Mouse (Mus musculus): ENCODE data around the gene Nlrp6.

Gene Nlrp6

GRCm38 (mm10) chr7:140912293-140912692, 8.4 kb upstream of the Nlrp6 start:
- no peak for DNase-seq (ENCODE audit: low spot score in 2 of 2)

DNA sequence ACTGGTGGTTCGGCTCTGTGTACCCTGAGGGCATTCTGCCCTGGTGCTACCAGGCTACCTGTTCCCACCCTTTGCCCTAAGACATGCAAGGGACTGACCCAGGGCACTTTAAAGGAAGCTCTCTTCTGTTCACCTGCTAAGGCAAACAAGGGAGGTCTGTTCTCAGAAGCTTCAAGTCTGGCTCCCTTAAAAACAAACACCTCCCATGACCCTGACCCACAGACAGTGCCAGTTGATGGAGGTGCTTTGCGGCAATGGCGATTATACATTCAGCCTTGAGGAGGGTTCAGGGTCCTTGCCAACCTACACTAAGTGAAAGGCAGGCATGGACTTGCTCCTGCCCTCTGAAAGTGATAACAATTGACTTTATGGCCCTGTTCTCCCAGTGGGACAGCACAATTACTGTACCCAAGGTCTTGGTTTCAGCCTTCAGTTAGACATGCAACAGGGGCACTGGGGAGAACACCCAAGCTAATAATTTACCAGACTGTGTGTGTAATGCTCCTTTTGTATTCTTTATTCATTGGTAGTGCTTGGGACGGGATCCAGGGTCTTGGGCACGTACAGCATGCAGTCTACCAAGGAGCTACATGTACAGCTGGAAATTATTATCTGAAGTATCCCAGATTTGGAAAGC, 7.7 kb upstream of the Nlrp6 start:
- DNase-seq (ENCODE audit: low spot score in 2 of 2) = no peak

GRCm38 (mm10) chr7:140914031-140914690, 6.5 kb upstream of the Nlrp6 start:
- DNase-seq (ENCODE audit: low spot score in 2 of 2) = no peak

DNA sequence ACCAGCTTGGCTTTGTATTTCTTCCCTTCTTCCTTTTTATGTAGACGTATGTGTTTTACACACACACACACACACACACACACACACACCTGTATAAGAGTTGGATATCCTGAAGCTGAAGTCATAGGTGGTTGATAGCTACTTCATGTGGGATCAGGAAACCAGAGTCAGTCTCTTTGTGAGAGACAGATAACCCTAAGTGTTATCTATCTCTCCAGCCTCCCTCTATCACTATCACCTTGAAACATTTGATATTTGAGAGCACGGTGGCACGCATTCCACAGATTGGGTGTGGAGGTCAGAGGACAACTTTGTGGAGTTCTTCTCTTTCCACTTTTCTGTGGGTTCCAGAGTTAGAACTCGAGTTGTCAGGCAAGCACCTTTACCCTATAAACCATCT, 791 bp upstream of the Nlrp6 start:
- DNase-seq (ENCODE audit: low spot score in 2 of 2) = no peak

GRCm38 (mm10) chr7:140921225-140921975, 698 bp downstream of the Nlrp6 start:
- no peak for DNase-seq (ENCODE audit: low spot score in 2 of 2)

GRCm38 (mm10) chr7:140922398-140923069, 1.8 kb downstream of the Nlrp6 start:
- DNase-seq (ENCODE audit: low spot score in 2 of 2) = no peak

DNA sequence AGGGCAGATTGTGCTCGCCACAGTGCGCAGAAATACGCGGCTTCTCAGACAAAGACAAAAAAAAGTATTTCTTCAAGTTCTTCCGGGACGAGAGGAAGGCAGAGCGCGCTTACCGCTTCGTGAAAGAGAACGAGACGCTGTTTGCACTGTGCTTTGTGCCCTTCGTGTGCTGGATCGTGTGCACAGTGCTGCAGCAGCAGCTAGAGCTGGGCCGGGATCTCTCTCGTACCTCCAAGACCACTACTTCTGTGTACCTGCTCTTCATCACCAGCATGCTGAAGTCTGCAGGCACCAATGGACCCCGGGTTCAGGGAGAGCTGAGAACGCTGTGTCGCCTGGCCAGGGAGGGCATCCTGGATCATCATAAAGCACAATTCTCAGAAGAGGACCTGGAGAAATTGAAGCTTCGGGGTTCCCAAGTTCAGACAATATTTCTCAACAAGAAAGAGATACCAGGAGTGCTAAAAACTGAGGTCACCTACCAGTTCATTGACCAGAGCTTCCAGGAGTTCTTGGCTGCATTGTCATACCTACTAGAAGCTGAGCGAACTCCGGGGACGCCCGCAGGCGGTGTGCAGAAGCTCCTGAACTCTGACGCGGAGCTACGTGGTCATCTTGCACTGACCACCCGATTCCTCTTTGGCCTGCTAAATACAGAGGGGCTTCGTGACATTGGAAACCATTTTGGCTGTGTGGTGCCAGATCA, 2.5 kb downstream of the Nlrp6 start:
- DNase-seq (ENCODE audit: low spot score in 2 of 2) = no peak

DNA sequence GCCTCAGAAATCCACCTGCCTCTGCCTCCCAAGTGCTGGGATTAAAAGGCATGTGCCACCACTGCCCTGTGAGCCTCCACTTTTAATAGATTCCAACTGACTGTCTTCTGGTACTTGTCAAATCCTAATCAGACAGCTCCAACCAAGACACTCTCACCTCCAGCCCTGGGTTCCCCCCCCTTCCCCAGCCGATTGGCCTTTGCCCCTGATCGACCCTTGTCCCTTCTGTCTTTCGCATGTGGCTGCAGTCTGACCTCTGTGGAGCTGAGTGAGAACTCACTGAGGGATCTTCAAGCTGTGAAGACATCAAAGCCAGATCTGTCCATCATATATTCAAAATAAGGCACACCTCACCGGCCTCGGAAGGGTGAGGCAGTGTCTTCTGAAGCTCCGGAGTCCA, 6.5 kb downstream of the Nlrp6 start:
- no peak for DNase-seq (ENCODE audit: low spot score in 2 of 2)

DNA sequence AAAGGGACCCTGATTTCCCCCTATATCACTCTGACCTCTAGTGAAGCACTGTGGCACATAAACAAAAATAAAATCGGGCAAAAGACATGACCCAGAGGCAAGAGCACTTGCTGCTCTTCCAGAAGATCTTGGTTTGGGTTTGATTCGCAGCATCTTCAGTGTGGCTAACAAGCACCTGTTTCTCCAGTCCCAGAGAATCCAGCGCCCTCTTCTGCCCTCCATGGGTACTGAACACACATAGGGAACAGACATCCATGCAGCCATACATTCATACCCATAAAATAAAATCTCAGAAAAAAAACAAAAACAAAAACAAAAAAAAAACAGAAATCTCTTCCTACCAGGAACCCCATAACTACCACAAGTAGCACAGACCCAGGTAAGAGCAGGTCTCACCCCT, 17.7 kb downstream of the Nlrp6 start:
- no peak for DNase-seq (ENCODE audit: low spot score in 2 of 2)

DNA sequence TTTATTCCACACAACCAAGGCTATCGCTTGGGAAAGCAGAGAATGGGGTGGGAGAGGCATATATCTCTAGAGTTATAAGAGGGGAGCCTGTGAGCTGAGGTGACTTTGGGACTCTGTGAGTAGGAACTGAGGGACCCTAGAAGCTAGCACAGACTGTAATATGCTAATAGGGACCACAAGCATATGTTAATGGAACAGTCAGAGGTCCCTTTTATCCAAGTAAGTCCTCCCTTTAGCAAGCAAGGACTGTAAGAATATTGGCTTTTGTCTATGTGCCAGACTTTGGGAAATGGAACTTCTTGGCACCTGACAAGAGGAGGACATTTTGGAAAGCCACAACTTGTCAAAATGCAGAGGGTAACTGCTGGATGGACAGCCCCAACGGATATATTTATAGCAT, 18.2 kb downstream of the Nlrp6 start:
- no peak for DNase-seq (ENCODE audit: low spot score in 2 of 2)

- no peak for DNase-seq (ENCODE audit: low spot score in 2 of 2)
Measured at GRCm38 (mm10) chr7:140939669-140940171, 19.0 kb downstream of the Nlrp6 start.

GRCm38 (mm10) chr7:140941222-140942051, 20.7 kb downstream of the Nlrp6 start, which contains the start of gene Pgghg:
Gene Pgghg (plus strand): TSS chr7:140941391.
- peak; percentile 79 to 89 for DNase-seq (ENCODE audit: low spot score in 2 of 2)

- no peak for DNase-seq (ENCODE audit: low spot score in 2 of 2)
Measured at GRCm38 (mm10) chr7:140942341-140942740, 21.6 kb downstream of the Nlrp6 start.

GRCm38 (mm10) chr7:140942811-140943210, 22.1 kb downstream of the Nlrp6 start:
- DNase-seq (ENCODE audit: low spot score in 2 of 2) = no peak

DNA sequence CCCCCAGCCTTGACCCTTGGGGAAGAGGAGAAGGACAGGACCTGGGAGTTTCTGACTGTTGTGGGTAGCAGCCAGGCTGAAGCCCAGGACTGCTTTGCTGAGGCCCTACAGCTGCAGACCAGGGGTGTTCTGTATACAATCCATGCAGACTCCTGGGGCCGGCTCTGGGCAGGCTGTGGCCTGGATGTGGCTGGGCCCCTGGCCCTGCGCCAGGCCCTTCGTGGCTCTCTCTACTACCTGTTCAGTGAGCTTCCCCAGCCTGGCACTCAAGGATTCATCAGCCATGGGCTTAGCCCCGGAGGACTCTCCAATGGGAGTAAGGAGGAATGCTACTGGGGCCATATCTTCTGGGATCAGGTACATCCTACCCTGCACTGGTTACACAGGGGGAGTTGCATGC, 22.7 kb downstream of the Nlrp6 start:
- DNase-seq (ENCODE audit: low spot score in 2 of 2) = no peak

- no peak for DNase-seq (ENCODE audit: low spot score in 2 of 2)
Measured at GRCm38 (mm10) chr7:140944236-140944635, 23.5 kb downstream of the Nlrp6 start.

DNA sequence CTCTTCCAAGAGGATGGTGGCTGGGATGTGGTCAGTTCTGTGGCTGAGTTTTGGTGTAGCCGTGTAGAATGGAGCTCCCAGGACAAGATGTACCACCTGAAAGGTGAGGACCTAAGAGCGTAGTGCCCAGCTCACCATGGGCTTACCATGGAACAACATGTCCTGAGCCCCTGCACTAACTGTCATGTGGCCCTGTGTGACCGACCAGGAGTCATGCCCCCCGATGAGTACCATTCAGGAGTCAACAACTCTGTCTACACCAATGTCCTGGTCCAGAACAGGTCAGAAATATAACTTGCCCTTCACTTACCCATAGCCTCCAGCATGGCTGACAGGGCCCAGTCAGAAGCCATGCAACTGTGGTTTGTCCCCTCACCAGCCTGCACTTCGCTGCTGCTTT, 24.5 kb downstream of the Nlrp6 start:
- no peak for DNase-seq (ENCODE audit: low spot score in 2 of 2)

DNA sequence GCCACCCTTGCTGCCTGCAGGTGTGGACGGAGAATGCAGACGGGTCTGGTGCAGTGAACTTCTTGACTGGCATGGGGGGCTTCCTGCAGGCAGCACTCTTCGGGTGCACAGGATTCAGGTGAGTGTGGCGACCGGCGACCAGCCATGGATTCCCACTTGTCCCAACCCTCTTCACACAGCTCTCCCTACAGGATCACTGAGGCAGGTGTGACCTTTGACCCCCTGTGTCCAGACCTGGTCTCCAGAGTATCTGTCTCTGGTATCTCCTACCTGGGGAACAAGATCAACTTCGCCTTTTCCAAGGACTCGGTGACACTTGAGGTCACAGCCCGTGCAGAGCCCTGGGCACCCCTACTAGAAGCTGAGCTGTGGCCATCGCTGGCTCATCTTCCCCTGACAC, 25.6 kb downstream of the Nlrp6 start:
- no peak for DNase-seq (ENCODE audit: low spot score in 2 of 2)

DNA sequence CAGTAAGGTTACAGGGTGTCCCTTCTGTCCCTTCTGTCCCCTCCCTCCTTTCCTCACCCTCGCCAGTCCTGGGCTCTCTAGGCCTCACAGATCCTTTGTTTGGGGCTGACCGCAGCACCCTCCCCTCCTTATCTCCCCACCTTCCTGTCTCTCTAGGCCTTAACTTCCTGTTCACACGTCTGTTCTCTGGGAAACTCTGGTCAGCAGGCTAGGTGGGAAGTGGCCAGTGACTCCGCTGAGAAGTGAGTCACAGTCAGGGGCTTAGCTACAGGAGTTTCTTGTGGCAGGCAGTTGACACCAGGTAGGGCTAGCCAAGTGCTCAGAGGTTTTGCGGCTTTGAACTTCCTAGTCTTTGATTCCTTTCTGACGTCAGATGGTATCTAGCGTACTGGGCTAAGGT, 26.3 kb downstream of the Nlrp6 start:
- DNase-seq (ENCODE audit: low spot score in 2 of 2) = no peak

DNA sequence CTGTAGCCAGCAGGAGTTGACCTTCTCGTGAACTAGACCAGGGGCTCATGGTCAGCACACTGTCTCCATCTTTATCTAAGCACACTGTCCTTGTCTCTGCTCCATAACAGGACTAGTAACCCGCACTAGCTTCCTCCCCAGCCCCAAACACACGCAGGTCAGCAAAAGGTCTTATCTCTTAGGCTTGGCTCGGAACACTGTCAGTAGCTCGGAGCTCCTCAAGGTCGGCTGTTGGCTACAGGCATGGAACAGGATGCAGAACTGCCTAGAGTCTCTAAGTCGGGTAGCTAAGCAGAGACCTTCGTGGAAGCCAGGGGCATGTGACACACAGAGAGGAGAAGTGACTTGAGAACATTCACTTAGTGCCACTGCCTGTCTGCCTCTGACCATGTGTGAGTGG, 27.5 kb downstream of the Nlrp6 start:
- no peak for DNase-seq (ENCODE audit: low spot score in 2 of 2)

DNA sequence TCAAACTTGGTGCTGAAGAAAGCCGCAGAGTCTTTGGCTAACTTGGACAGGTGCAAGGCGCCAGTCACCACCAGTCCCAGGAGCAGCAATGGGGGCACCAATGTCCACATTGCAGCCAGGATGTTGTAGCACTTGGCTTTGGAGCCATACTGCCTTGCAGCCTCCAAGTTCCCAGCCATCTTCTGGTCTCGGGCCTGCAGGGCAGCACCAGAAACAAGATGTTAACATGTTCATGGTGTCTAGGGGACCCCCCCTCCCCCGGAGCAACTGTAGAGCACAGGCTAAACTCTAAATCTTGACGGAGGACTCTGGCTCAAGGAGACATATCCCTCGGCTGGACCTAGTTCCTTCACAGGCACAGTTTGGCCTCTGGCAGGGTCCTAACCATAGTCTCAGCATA, 28.6 kb downstream of the Nlrp6 start:
- DNase-seq (ENCODE audit: low spot score in 2 of 2) = no peak

Measured in spleen, postnatal 4 days (tissue).